Mouse (Mus musculus) ES-Bruce4 (cell line): ENCODE measurements around the gene Thada.

Experiments used
- CTCF ChIP-seq: IDR thresholded peaks from one replicate; pipeline ENCODE4 v1.8.1; 2011; ENCODE audit warnings: low read depth, low read length
- EP300 ChIP-seq: IDR thresholded peaks from 2 replicates; pipeline ENCODE4 v1.6.1; 2011; ENCODE audit warnings: low read depth, low read length; ENCODE audit not compliant: insufficient read depth
- POLR2A ChIP-seq: IDR thresholded peaks from one replicate; pipeline ENCODE4 v1.8.1; 2011; ENCODE audit warnings: low read length; ENCODE audit not compliant: insufficient read depth

- TF ChIP-seq POLR2A (no peak), CTCF (no peak), EP300 (no peak)
These were observed 281.0 kb downstream of the Thada start for GRCm38 (mm10) chr17:84185011-84185411.
